Mouse (Mus musculus) MEL (cell line): ENCODE measurements at regions not wholly inside any gene's neighbourhood (a gene's known extent, or its start where the extent isn't known, plus 50 kb on each side); places are given as distances from the start of the nearest gene placed in this dataset.
"Not testable (repeated sequence)": the region's sequence is repeated elsewhere in the genome, so short reads cannot be mapped to it uniquely, and the experiment has no call there.

Source experiments
- DNase-seq: peaks from one replicate; pipeline ENCODE4 v3.0.0; 2011; ENCODE audit warnings: low read depth, low spot score
- H3K27ac ChIP-seq: 2 replicates; pipeline ENCODE4 v1.5.1; 2012; ENCODE audit warnings: low read depth, mild to moderate bottlenecking, control low read depth, low read length, moderate library complexity; ENCODE audit not compliant: control insufficient read depth
- H3K27me3 ChIP-seq, 2 experiments: fragments of 150-350 bp in 1 of 2; sonication (generic) in 1 of 2; 2 replicates each; pipeline ENCODE4 v1.6.1; 2012; ENCODE audit warnings: low read length in 2 of 2, mild to moderate bottlenecking in 2 of 2, improper control_type of control experiment in 1 of 2, moderate library complexity in 1 of 2; ENCODE audit not compliant: insufficient read depth in 2 of 2, control insufficient read depth in 1 of 2
- H3K36me3 ChIP-seq, 2 experiments: 2 replicates each; pipeline ENCODE4 v1.6.1; 2012 to 2014; ENCODE audit warnings: low read length in 2 of 2, improper control_type of control experiment in 1 of 2, inconsistent platforms in 1 of 2, mild to moderate bottlenecking in 1 of 2; ENCODE audit not compliant: insufficient read depth in 2 of 2, control insufficient read depth in 1 of 2
- H3K4me1 ChIP-seq, 2 experiments: fragments of 150-350 bp in 1 of 2; sonication (generic) in 1 of 2; 2 replicates each; pipeline ENCODE4 v1.6.1; 2012; ENCODE audit warnings: low read length in 2 of 2, improper control_type of control experiment in 1 of 2, mild to moderate bottlenecking in 1 of 2; ENCODE audit not compliant: insufficient read depth in 2 of 2, control insufficient read depth in 1 of 2
- H3K4me3 ChIP-seq, 2 experiments: fragments of 150-350 bp in 1 of 2; sonication (generic) in 1 of 2; 2 replicates each; pipeline ENCODE4 v1.5.1; 2012; ENCODE audit warnings: low read depth in 2 of 2, low read length in 2 of 2, mild to moderate bottlenecking in 2 of 2, moderate library complexity in 2 of 2, control low read depth in 1 of 2, improper control_type of control experiment in 1 of 2; ENCODE audit not compliant: control insufficient read depth in 1 of 2, insufficient read depth in 1 of 2
- H3K79me2 ChIP-seq: 2 replicates; pipeline ENCODE4 v1.6.1; 2012; ENCODE audit warnings: mild to moderate bottlenecking, low read length, moderate library complexity; ENCODE audit not compliant: control insufficient read depth, poor library complexity, insufficient read depth
- H3K9ac ChIP-seq: 2 replicates; pipeline ENCODE4 v1.6.1; 2012; ENCODE audit warnings: low read depth, mild to moderate bottlenecking, control low read depth, low read length, moderate library complexity; ENCODE audit not compliant: control insufficient read depth, poor library complexity, severe bottlenecking
- H3K9me3 ChIP-seq: fragments of 150-350 bp; sonication (generic); replicated peaks from 2 replicates; pipeline ENCODE4 v1.6.1; 2012; ENCODE audit warnings: mild to moderate bottlenecking, low read length, improper control_type of control experiment, moderate library complexity; ENCODE audit not compliant: insufficient read depth
- GATA1 ChIP-seq: IDR thresholded peaks from 2 replicates; pipeline ENCODE4 v1.6.1; 2011; ENCODE audit warnings: low read depth, low read length, improper control_type of control experiment
- KAT2A ChIP-seq: conservative IDR thresholded peaks from 2 replicates; pipeline ENCODE4 v1.6.1; 2012; ENCODE audit warnings: low read depth, low read length, improper control_type of control experiment, inconsistent platforms
- MAFK ChIP-seq: IDR thresholded peaks from 2 replicates; pipeline ENCODE4 v1.6.1; 2011; ENCODE audit warnings: low read depth, mild to moderate bottlenecking, low read length, improper control_type of control experiment, borderline replicate concordance
- MAX ChIP-seq: IDR thresholded peaks from 2 replicates; pipeline ENCODE4 v1.6.1; 2011; ENCODE audit warnings: low read length, improper control_type of control experiment
- MAZ ChIP-seq: IDR thresholded peaks from 2 replicates; pipeline ENCODE4 v1.6.1; 2012; ENCODE audit warnings: low read depth, mild to moderate bottlenecking, inconsistent platforms, low read length, improper control_type of control experiment
- MXI1 ChIP-seq: IDR thresholded peaks from 2 replicates; pipeline ENCODE4 v1.6.1; 2011; ENCODE audit warnings: mild to moderate bottlenecking, low read depth, low read length, improper control_type of control experiment
- POLR2A ChIP-seq, 2 experiments: IDR thresholded peaks; 2 replicates each; pipeline ENCODE4 v1.6.1; 2011 to 2012; ENCODE audit warnings: low read length in 2 of 2, mild to moderate bottlenecking in 2 of 2, control low read depth in 1 of 2, improper control_type of control experiment in 1 of 2, low read depth in 1 of 2, moderate library complexity in 1 of 2; ENCODE audit not compliant: control insufficient read depth in 1 of 2, insufficient read depth in 1 of 2, poor library complexity in 1 of 2
- POLR2AphosphoS2 ChIP-seq: IDR thresholded peaks from 2 replicates; pipeline ENCODE4 v1.6.1; 2011; ENCODE audit warnings: low read length, improper control_type of control experiment
- RAD21 ChIP-seq: IDR thresholded peaks from 2 replicates; pipeline ENCODE4 v1.6.1; 2011; ENCODE audit warnings: mild to moderate bottlenecking, low read depth, low read length, improper control_type of control experiment
- TAL1 ChIP-seq: IDR thresholded peaks from 2 replicates; pipeline ENCODE4 v1.6.1; 2012; ENCODE audit warnings: mild to moderate bottlenecking, inconsistent platforms, low read length, moderate library complexity, mixed read lengths
- TBP ChIP-seq: IDR thresholded peaks from 2 replicates; pipeline ENCODE4 v1.8.0; 2011; ENCODE audit warnings: low read depth, low read length, improper control_type of control experiment
- USF1 ChIP-seq: IDR thresholded peaks from 2 replicates; pipeline ENCODE4 v1.6.1; 2014; ENCODE audit warnings: low read depth, mild to moderate bottlenecking, inconsistent platforms, low read length, improper control_type of control experiment, moderate library complexity
- ZKSCAN1 ChIP-seq: IDR thresholded peaks from 2 replicates; pipeline ENCODE4 v1.6.1; 2012; ENCODE audit warnings: low read depth, mild to moderate bottlenecking, inconsistent platforms, low read length, improper control_type of control experiment, moderate library complexity
- ZNF384 ChIP-seq: IDR thresholded peaks from 2 replicates; pipeline ENCODE4 v1.6.1; 2012; ENCODE audit warnings: low read depth, mild to moderate bottlenecking, inconsistent platforms, low read length, improper control_type of control experiment

DNA sequence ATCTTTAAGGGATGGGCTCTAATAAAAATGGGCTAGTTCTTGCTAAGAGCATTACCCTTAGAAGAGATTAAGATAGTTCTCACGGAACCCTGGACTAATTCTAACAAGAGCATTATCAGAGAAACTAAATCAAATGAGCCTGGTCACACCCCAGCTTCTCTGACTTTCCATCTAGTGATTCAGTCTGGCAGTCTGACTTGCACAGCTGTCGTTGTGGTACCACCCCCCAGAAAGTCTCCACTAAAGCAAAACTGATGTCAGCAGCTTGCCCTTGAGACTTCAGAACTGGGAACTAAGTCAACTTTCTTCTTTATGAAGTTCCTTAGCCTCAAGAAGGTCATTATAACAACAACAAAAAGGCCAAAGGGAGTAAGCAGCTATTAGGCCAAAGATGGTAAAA lies 126.5 kb upstream of the Max start:
- H3K27me3 ChIP-seq, result no peaks in the 10 kb centered on the region
- peak overlapping the region; percentile 91 for H3K27ac ChIP-seq
- TF ChIP-seq ZKSCAN1 (no peak), POLR2AphosphoS2 (no peak), ZNF384 (no peak), MXI1 (no peak), RAD21 (no peak), MAFK (no peak), MAZ (no peak), KAT2A (no peak), MAX (no peak)
- no peaks in the 10 kb centered on the region; the same call in 1 of the 2 replicates for H3K79me2 ChIP-seq
- peaks cover 54 to 69% of the 10 kb centered on the region in 2 experiments for H3K4me1 ChIP-seq
- DNase-seq, result peak; percentile 27
- H3K9ac ChIP-seq, result no peak overlapping the region
- no peaks in the 10 kb centered on the region for H3K9me3 ChIP-seq
- peaks cover 0 to 88% of the 10 kb centered on the region in 2 experiments; a peak in 2 of 4 replicates for H3K36me3 ChIP-seq
- H3K4me3 ChIP-seq, result no peak overlapping the region

DNA sequence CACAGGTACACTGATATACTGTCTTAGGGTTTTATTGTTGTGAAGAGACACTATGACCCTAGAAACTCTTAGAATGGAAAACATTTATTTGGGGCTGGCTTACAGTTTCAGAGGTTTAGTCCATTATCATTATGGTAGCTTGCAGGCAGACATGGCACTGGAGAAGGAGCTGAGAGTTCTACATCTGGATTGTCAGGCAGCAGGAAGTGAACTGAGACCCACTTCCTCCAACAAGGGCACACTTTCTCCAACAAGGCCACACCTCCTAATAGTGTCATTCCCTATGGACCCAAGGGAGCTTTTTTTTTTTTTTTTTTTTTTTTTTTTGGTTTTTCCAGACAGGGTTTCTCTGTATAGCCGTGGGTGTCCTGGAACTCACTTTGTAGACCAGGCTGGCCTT lies 124.9 kb upstream of the Max start:
- Histone ChIP-seq H3K36me3 (peaks cover 0 to 78% of the 10 kb centered on the region in 2 experiments; a peak in 2 of 4 replicates), H3K4me3 (peak overlapping the region in 1 of 2 experiments; percentile 58; a peak in 2 of 4 replicates), H3K4me1 (peaks cover 56 to 64% of the 10 kb centered on the region in 2 experiments), H3K27ac (peak overlapping the region; percentile 92), H3K9ac (peak overlapping the region; percentile 82)
- H3K9me3 ChIP-seq, H3K27me3 ChIP-seq, H3K79me2 ChIP-seq: not testable (repeated sequence)
- TF ChIP-seq TBP (peak; percentile 89), POLR2A (IDR thresholded peaks at IDR 0.05; ENCODE audit: control insufficient read depth in 1 of 2, insufficient read depth in 1 of 2, low read depth in 1 of 2, low read length in 2 of 2, poor library complexity in 1 of 2) (peak in 1 of 2 experiments; percentile 53; a peak in 1 of 4 replicates)
- peak; percentile 75 for DNase-seq

DNA sequence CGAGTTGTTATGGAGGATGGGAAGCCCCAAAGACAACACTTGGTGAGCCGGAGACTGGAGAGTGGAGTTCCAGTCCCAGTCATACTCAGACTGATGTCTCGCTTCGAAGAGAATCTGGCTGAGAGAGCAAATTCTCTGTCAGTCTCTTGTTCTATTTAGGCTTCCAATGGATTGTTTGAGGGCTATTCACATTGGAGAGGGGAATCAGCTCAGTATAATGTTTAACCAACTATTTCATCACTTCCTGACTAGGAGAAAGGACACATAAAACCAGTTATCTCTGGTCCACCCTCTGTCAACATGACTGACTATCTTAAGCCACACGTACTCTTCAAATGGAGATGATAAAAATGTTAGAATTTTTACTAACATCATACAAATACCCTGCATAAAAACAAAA lies 123.9 kb upstream of the Max start:
- H3K4me3 ChIP-seq, result peak overlapping the region; percentile 24 to 58
- peak overlapping the region; percentile 100 for H3K27ac ChIP-seq
- no peaks in the 10 kb centered on the region; the same call in 1 of the 2 replicates for H3K79me2 ChIP-seq
- peak; percentile 91 for DNase-seq
- H3K4me1 ChIP-seq, result peaks cover 58 to 71% of the 10 kb centered on the region in 2 experiments
- H3K27me3 ChIP-seq, result no peaks in the 10 kb centered on the region
- peak overlapping the region; percentile 82 for H3K9ac ChIP-seq
- H3K36me3 ChIP-seq, result peaks cover 0 to 78% of the 10 kb centered on the region in 2 experiments; a peak in 2 of 4 replicates
- H3K9me3 ChIP-seq, result no peaks in the 10 kb centered on the region
- TF ChIP-seq USF1, result no peak
- peak in 1 of 2 experiments; percentile 63; a peak in 2 of 4 replicates for TF ChIP-seq POLR2A (IDR thresholded peaks at IDR 0.05; ENCODE audit: control insufficient read depth in 1 of 2, insufficient read depth in 1 of 2, low read depth in 1 of 2, low read length in 2 of 2, poor library complexity in 1 of 2)
- TF ChIP-seq GATA1, result peak; percentile 99
- peak; percentile 94 for TF ChIP-seq TBP
- TF ChIP-seq TAL1, result peak; percentile 88
- TF ChIP-seq, all 39 proteins: peak for 4
